Mouse (Mus musculus): Measurements from ENCODE around the gene Herc3. TPM values are rescaled to one million over a fixed set of nuclear protein-coding genes. Genes with fewer than 3 reads are reported as not detected.

Herc3 gene
- polyA plus RNA-seq, 1 experiment from 2014 or later = 35.6 TPM

DNA sequence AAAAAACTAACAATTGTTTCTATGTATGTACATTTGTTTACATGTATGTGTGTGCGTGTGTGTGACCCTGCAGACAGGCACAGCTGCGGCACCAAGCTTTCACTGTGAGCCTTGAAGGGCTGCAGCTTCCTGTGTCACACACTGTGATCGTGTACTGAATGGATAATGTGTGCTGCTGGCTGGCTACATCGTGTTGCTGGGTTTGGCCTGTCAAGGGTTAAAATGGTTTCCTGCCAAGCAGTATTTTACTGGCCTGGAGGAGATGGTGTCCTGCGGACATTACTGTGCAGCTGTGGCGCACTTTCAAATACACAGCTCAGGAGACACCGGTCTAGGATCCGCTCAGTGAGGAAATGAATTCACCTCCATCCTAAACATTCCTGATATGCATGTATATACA is 71.9 kb downstream of the Herc3 start:
- peak; percentile 81 for ATAC-seq
- Histone ChIP-seq H3K27me3 (replicated peaks; ENCODE audit: control insufficient read depth, insufficient read depth, low read length) (no peaks in the 10 kb centered on the region), H3K36me3 (ENCODE audit: control insufficient read depth, insufficient read depth, low read length) (peaks cover 15% of the 10 kb centered on the region), H3K9me3 (ENCODE audit: control insufficient read depth, low read length) (peaks cover 18% of the 10 kb centered on the region), H3K9ac (ENCODE audit: low read depth, low read length) (peak overlapping the region; percentile 35; the same call in 1 of the 2 replicates), H3K4me3 (ENCODE audit: low read length) (no peak overlapping the region), H3K27ac (ENCODE audit: low read depth, low read length) (peak overlapping the region; percentile 57), H3K4me2 (ENCODE audit: low read length) (peak overlapping the region; percentile 43), H3K4me1 (ENCODE audit: control insufficient read depth, insufficient read depth, low read depth, low read length) (no peaks in the 10 kb centered on the region; the same call in 1 of the 2 replicates)
- 13% methylated on average over 8 of the region's 8 CpGs for WGBS

- Histone ChIP-seq H3K27me3 (replicated peaks; ENCODE audit: control insufficient read depth, insufficient read depth, low read length) (no peaks in the 10 kb centered on the region), H3K9me3 (ENCODE audit: control insufficient read depth, low read length) (peaks cover 18% of the 10 kb centered on the region), H3K4me1 (ENCODE audit: control insufficient read depth, insufficient read depth, low read depth, low read length) (no peaks in the 10 kb centered on the region; the same call in 1 of the 2 replicates), H3K27ac (ENCODE audit: low read depth, low read length) (no peak overlapping the region), H3K36me3 (ENCODE audit: control insufficient read depth, insufficient read depth, low read length) (peaks cover 15% of the 10 kb centered on the region), H3K4me2 (ENCODE audit: low read length) (no peak overlapping the region), H3K4me3 (ENCODE audit: low read length) (no peak overlapping the region), H3K9ac (ENCODE audit: low read depth, low read length) (no peak overlapping the region)
- WGBS = 43% methylated on average over 3 of the region's 3 CpGs
- ATAC-seq = no peak
Measured at GRCm38 (mm10) chr6:58904551-58904950, 73.3 kb downstream of the Herc3 start.

DNA sequence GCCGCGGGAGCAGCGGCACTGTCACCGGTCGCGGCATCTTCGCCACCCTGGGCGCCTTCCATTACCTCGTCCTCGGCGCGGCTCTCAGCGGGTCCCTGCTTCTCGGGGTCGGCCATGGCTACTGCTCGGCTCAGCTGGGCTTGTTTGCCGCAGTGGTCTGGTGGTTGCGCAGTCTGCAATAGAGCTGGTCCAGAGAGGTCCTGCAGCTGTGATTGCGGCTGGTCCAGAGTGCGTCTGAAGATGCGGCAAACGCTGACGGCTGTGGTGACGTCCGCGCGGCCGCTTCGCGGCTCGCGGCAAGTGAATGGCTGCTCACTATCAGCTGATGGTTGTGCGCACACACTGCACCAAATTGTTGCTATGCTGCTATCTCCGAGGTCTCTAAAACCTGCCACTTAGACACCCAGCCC is 75.6 kb downstream of the Herc3 start, which contains the start of gene Nap1l5:
Gene Nap1l5 (minus strand): TSS at position 225 of the 410 bp plus-strand sequence.
- H3K9ac ChIP-seq (ENCODE audit: low read depth, low read length) = peak within 1 kb of the TSS; percentile 71
- no peaks in the 10 kb centered on the region for H3K27me3 ChIP-seq (replicated peaks; ENCODE audit: control insufficient read depth, insufficient read depth, low read length)
- 47% methylated on average over 34 of the region's 34 CpGs for WGBS
- H3K4me2 ChIP-seq (ENCODE audit: low read length) = peak within 1 kb of the TSS; percentile 60
- H3K4me3 ChIP-seq (ENCODE audit: low read length) = peak within 1 kb of the TSS; percentile 55
- H3K36me3 ChIP-seq (ENCODE audit: control insufficient read depth, insufficient read depth, low read length) = peaks cover 15% of the 10 kb centered on the region
- peak within 1 kb of the TSS; percentile 84 for H3K27ac ChIP-seq (ENCODE audit: low read depth, low read length)
- ATAC-seq = peak; percentile 96
- peaks cover 18% of the 10 kb centered on the region for H3K9me3 ChIP-seq (ENCODE audit: control insufficient read depth, low read length)
- H3K4me1 ChIP-seq (ENCODE audit: control insufficient read depth, insufficient read depth, low read depth, low read length) = no peaks in the 10 kb centered on the region; the same call in 1 of the 2 replicates

DNA sequence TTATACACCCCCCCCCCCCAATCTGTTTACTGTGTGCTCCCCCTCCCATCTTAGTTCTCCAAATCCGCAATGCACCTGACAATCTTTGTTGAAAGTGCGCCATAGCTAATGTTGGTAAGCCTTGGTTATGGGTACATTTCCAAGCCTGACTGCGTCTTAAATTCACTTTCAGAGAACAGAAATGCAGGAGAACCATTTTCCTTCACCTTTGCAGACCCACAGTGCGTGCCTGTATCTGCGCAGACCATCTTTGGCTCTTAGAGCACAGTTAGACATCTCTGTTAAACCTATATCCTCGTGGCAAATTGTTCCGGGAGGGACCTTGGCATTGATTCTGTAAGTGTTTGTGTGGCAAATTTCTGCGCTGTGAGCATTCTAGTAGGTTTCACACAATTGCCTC is 76.1 kb downstream of the Herc3 start:
- H3K4me3 ChIP-seq (ENCODE audit: low read length) = peak overlapping the region; percentile 55
- ATAC-seq = no peak; the same call in 1 of the 2 replicates
- H3K27me3 ChIP-seq (replicated peaks; ENCODE audit: control insufficient read depth, insufficient read depth, low read length) = no peaks in the 10 kb centered on the region
- H3K9ac ChIP-seq (ENCODE audit: low read depth, low read length) = peak overlapping the region; percentile 46; the same call in 1 of the 2 replicates
- H3K9me3 ChIP-seq (ENCODE audit: control insufficient read depth, low read length) = peaks cover 18% of the 10 kb centered on the region
- 67% methylated on average over 8 of the region's 8 CpGs for WGBS
- H3K4me1 ChIP-seq (ENCODE audit: control insufficient read depth, insufficient read depth, low read depth, low read length) = no peaks in the 10 kb centered on the region; the same call in 1 of the 2 replicates
- H3K27ac ChIP-seq (ENCODE audit: low read depth, low read length) = peak overlapping the region; percentile 79
- H3K4me2 ChIP-seq (ENCODE audit: low read length) = peak overlapping the region; percentile 60
- H3K36me3 ChIP-seq (ENCODE audit: control insufficient read depth, insufficient read depth, low read length) = peaks cover 15% of the 10 kb centered on the region

DNA sequence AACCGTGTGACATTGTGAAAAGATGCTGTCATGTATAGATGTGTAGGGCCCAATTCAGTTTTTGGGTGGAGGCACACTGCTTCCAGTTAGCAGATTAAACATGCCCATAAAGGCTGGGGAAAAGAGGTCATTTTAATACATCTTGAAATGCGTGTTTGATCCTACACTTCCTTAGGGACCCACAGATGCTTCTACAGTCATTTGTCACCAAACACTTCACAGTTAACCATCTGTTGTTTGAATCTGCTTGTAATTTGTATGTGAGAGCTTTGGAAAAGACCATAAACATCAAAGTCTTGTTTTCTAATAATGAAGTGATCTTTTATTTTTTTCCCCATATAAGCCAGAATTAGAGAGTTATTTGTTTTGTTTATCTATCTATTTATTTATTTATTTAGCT is 76.5 kb downstream of the Herc3 start:
- no peak overlapping the region for H3K4me3 ChIP-seq (ENCODE audit: low read length)
- H3K27ac ChIP-seq (ENCODE audit: low read depth, low read length) = peak overlapping the region; percentile 79
- H3K27me3 ChIP-seq (replicated peaks; ENCODE audit: control insufficient read depth, insufficient read depth, low read length) = no peaks in the 10 kb centered on the region
- H3K9ac ChIP-seq (ENCODE audit: low read depth, low read length) = no peak overlapping the region; the same call in 1 of the 2 replicates
- no peak for ATAC-seq
- no peaks in the 10 kb centered on the region; the same call in 1 of the 2 replicates for H3K4me1 ChIP-seq (ENCODE audit: control insufficient read depth, insufficient read depth, low read depth, low read length)
- H3K36me3 ChIP-seq (ENCODE audit: control insufficient read depth, insufficient read depth, low read length) = peaks cover 15% of the 10 kb centered on the region
- peak overlapping the region; percentile 60 for H3K4me2 ChIP-seq (ENCODE audit: low read length)
- peaks cover 18% of the 10 kb centered on the region for H3K9me3 ChIP-seq (ENCODE audit: control insufficient read depth, low read length)
- WGBS = 53% methylated on average over 2 of the region's 2 CpGs

DNA sequence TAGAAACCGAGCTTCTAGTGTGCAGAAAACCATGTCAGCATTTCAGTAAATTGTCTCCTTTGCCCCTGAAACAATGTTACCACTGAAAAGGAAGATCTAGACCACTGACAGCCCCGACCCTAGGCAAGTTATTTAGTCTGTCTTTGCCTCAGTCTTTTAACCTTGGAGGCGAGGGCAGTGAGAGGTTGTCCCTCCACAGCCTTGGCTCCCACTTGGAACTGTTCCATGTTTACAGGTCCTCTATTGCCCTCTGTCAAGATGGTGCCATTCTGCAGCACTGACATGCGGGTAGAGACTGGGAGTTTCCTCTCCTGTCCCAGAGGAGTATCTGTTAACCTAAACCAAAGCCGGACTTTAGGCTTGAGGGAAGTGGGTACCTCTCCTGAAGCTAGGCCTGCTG is 81.6 kb downstream of the Herc3 start:
- H3K4me3 ChIP-seq (ENCODE audit: low read length) = no peak overlapping the region
- H3K27ac ChIP-seq (ENCODE audit: low read depth, low read length) = no peak overlapping the region
- peaks cover 8% of the 10 kb centered on the region for H3K36me3 ChIP-seq (ENCODE audit: control insufficient read depth, insufficient read depth, low read length)
- H3K4me1 ChIP-seq (ENCODE audit: control insufficient read depth, insufficient read depth, low read depth, low read length) = no peaks in the 10 kb centered on the region
- H3K9me3 ChIP-seq (ENCODE audit: control insufficient read depth, low read length) = no peaks in the 10 kb centered on the region
- ATAC-seq = no peak
- H3K4me2 ChIP-seq (ENCODE audit: low read length) = no peak overlapping the region
- 81% methylated on average over 5 of the region's 5 CpGs for WGBS
- H3K9ac ChIP-seq (ENCODE audit: low read depth, low read length) = no peak overlapping the region
- H3K27me3 ChIP-seq (replicated peaks; ENCODE audit: control insufficient read depth, insufficient read depth, low read length) = no peaks in the 10 kb centered on the region

DNA sequence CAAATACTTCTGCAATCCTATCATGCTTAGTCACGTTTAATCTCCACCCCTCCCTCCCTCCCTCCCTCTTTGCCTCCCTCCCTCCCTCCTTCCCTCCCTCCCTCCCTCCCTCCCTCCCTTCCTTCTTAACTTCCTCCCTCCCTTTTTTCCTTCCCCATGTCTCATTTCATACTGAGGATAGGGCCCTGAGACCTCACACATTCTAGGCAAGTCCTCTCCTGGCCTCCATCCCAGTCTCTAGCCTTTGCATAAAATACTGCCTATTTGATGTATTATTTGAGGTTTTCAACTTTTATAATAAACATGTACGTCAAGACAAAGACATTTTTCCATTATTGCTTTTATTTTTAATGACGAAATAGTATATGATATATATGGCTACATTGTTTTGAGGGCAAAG is 82.3 kb downstream of the Herc3 start:
- no peak for ATAC-seq
- 81% methylated on average over 3 of the region's 3 CpGs for WGBS
- H3K27ac ChIP-seq (ENCODE audit: low read depth, low read length) = no peak overlapping the region

GRCm38 (mm10) chr6:58913971-58914370 is 82.7 kb downstream of the Herc3 start:
- no peak for ATAC-seq
- peaks cover 7% of the 10 kb centered on the region for H3K36me3 ChIP-seq (ENCODE audit: control insufficient read depth, insufficient read depth, low read length)
- H3K4me1 ChIP-seq (ENCODE audit: control insufficient read depth, insufficient read depth, low read depth, low read length) = no peaks in the 10 kb centered on the region
- WGBS = 77% methylated on average over 5 of the region's 5 CpGs
- no peak overlapping the region for H3K4me3 ChIP-seq (ENCODE audit: low read length)
- no peak overlapping the region for H3K27ac ChIP-seq (ENCODE audit: low read depth, low read length)
- H3K9ac ChIP-seq (ENCODE audit: low read depth, low read length) = no peak overlapping the region
- no peaks in the 10 kb centered on the region for H3K27me3 ChIP-seq (replicated peaks; ENCODE audit: control insufficient read depth, insufficient read depth, low read length)
- no peaks in the 10 kb centered on the region for H3K9me3 ChIP-seq (ENCODE audit: control insufficient read depth, low read length)
- H3K4me2 ChIP-seq (ENCODE audit: low read length) = no peak overlapping the region

More for the DNA sequence above, 82.3 kb downstream of the Herc3 start:
- Histone ChIP-seq H3K9me3 (ENCODE audit: control insufficient read depth, low read length) (no peaks in the 10 kb centered on the region), H3K36me3 (ENCODE audit: control insufficient read depth, insufficient read depth, low read length) (peaks cover 7% of the 10 kb centered on the region), H3K9ac (ENCODE audit: low read depth, low read length) (no peak overlapping the region), H3K4me1 (ENCODE audit: control insufficient read depth, insufficient read depth, low read depth, low read length) (no peaks in the 10 kb centered on the region), H3K4me3 (ENCODE audit: low read length) (no peak overlapping the region), H3K27me3 (replicated peaks; ENCODE audit: control insufficient read depth, insufficient read depth, low read length) (no peaks in the 10 kb centered on the region), H3K4me2 (ENCODE audit: low read length) (no peak overlapping the region)

- Histone ChIP-seq H3K9me3 (ENCODE audit: control insufficient read depth, low read length) (no peaks in the 10 kb centered on the region), H3K36me3 (ENCODE audit: control insufficient read depth, insufficient read depth, low read length) (peaks cover 12% of the 10 kb centered on the region), H3K27me3 (replicated peaks; ENCODE audit: control insufficient read depth, insufficient read depth, low read length) (no peaks in the 10 kb centered on the region), H3K4me3 (ENCODE audit: low read length) (no peak overlapping the region), H3K27ac (ENCODE audit: low read depth, low read length) (no peak overlapping the region), H3K9ac (ENCODE audit: low read depth, low read length) (no peak overlapping the region), H3K4me2 (ENCODE audit: low read length) (no peak overlapping the region), H3K4me1 (ENCODE audit: control insufficient read depth, insufficient read depth, low read depth, low read length) (no peaks in the 10 kb centered on the region)
- 83% methylated on average over 5 of the region's 5 CpGs for WGBS
- no peak for ATAC-seq
Measured at GRCm38 (mm10) chr6:58916498-58916897, 85.2 kb downstream of the Herc3 start.

Measured in hindbrain, embryonic 16.5 days (tissue).